Mouse (Mus musculus) MEL-GATA-1-ER (cell line): ENCODE results near the gene Gm14418.
"Not testable (repeated sequence)": the region's sequence is repeated elsewhere in the genome, so short reads cannot be mapped to it uniquely, and the experiment has no call there.

Source experiments
- DNase-seq: peaks from one replicate; pipeline ENCODE4 v3.0.0-alpha.2; 2012; ENCODE audit warnings: low read depth; ENCODE audit errors: extremely low read depth

Gm14418 gene

GRCm38 (mm10) chr2:177398096-177398495 is at the start of gene Gm14418:
Gene Gm14418 (minus strand): TSS chr2:177398320.
- DNase-seq = not testable (repeated sequence)
